Mouse (Mus musculus) testis, adult 2 months (tissue): ENCODE measurements at regions not wholly inside any gene's neighbourhood (a gene's known extent, or its start where the extent isn't known, plus 50 kb on each side); places are given as distances from the start of the nearest gene placed in this dataset.

Experiments
- CTCF ChIP-seq: fragments of 200-500 bp; IDR thresholded peaks from 2 replicates; pipeline ENCODE4 v1.5.1; 2012; ENCODE audit warnings: low read depth, mild to moderate bottlenecking, inconsistent platforms, low read length, moderate library complexity; ENCODE audit not compliant: control insufficient read depth, insufficient read depth, insufficient replicate concordance
- POLR2A ChIP-seq: fragments of 200-500 bp; IDR thresholded peaks from 2 replicates; pipeline ENCODE4 v1.6.1; 2012; ENCODE audit warnings: low read depth, mild to moderate bottlenecking, inconsistent platforms, low read length, moderate library complexity; ENCODE audit not compliant: control insufficient read depth

DNA sequence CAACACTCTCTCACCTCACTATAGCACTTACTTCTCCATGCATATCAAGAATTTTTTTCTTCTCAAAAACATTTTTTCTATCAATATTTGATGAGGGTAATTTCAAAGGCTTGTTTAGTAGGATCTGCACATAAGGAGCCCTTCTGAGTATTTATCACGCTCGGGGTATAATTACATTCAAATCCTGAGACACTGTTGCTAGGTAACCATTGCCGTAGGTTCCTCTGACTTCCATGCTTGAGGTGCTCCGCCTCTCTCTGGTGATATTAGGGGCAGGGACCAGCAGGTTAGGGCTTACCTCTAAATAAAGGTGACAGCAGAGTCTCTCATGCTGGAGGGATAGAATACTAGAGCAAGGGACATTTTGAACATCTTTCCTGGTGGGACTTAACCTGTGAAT lies 54.4 kb upstream of the 9630041A04Rik start:
- no peak for TF ChIP-seq POLR2A
- no peak for TF ChIP-seq CTCF
